Mouse (Mus musculus): ENCODE data around the gene Zfr2. TPM values are rescaled to one million over a fixed set of nuclear protein-coding genes. Genes with fewer than 3 reads are reported as not detected.
A peak's percentile ranks its signal among the peaks of the same experiment; 100 is the strongest.

The Zfr2 gene
- total RNA-seq (2022), result 10 to 100 TPM; 59.3 to 81.0 (median 65.3) TPM

DNA sequence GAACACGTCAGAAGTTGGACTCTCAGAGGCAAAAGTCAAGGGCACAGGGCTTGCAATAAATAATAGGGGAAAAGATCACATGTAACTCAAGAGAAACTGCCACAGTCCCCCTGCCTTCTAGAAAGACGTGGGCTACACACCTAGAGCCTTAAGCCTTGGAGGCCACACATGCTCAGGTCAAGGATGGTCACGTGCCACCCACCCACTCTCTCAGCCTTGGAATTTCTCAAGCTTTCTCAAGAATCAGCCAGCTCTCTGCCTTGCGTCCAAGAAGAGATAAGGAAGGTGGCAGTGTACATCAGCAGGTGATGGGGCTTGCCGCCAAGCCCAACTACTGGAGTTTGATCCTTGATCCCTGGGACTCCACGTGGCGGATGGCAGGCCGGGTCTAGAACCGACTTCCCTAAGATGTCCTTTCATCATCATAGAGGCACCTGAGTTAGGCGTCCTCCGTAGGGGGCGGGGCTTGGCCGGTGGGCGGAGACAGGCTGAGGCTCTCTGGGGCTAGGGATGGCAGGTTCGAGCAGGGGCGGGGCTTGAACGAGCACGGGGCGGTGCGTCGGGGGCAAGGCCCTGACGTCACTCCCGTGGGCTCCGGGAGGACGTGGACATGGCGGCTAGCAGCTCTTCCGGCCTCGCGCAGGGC is at the start of gene Zfr2:
Gene Zfr2 (plus strand): TSS at position 576 of the 646 bp plus-strand sequence.
- DNase-seq (ENCODE audit: low spot score in 2 of 2), result peak; percentile 89 to 92

DNA sequence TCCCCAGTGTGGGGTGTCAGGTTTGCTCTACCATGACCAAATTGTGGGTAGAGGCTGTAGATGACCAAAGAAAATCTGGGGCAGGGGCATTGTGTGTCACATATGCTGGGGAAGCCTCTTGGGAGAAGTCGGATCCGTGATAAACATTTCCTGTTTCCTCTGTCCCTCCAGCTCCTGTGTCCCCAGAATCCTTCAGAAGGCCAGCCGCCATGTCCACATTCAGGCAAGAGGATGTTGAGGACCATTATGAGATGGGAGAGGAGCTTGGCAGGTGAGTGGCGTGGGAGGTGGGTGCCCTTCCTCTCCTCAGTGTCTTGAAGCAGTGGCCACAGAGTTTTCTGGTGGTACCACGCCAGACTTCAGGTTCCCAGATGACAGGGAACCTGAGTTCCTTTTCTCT is 49.1 kb upstream of the Zfr2 start, which contains the start of gene 4930442H23Rik:
Gene 4930442H23Rik (minus strand): TSS at position 45 of the 400 bp plus-strand sequence.
- DNase-seq (ENCODE audit: low spot score in 2 of 2), result no peak

DNA sequence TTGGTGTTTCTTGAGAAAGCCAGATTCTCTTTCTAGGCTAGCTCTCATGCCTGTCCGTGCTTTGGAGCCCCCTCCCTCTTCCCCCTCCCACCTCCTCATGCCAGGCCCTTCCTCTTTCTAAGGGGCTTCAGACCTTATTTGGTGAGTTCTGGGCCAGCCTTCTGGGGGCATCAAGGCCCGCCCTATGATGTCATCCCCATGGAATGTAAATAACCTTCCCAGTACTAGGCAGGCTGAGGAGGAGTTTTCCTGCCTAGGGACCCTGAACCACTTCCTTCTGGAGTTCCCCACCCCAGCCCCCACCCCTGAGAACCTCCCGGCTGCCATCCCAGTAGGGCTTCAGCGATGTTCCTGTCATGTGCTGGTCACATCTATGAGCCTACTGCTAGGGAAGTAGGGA is 48.2 kb upstream of the Zfr2 start:
- no peak for DNase-seq (ENCODE audit: low spot score in 2 of 2)

DNA sequence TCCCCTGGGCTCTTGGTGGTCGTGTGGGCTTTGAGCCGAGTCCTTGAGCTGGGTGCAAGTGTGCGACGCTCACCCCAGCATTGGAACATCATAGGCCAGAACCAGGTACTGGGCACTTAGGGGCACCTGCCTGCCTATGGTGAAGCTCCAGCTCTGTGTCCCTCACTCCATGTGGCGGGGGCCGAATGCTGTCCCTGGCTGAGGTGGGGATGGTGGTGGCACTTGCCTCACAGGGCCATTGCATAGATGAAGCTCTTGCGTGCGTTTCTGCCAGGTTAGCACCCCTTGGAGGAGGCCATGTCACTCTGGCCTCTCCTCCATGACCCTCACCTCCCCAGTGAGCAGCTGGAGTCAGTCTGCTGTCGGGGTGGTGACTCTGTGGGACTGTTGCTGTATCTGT is 45.8 kb upstream of the Zfr2 start:
- DNase-seq (ENCODE audit: low spot score in 2 of 2), result no peak

DNA sequence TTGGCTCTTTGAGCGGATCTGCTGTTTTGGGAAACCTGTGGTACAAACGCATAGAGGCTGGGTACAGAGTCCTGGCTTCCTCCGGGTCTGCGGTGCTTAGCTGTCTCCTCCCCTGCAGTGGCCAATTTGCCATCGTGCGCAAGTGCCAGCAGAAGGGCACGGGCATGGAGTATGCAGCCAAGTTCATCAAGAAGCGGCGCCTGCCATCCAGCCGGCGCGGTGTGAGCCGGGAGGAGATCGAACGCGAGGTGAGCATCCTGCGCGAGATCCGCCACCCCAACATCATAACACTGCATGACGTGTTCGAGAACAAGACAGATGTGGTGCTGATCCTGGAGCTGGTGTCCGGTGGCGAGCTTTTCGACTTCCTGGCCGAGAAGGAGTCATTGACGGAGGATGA is 43.1 kb upstream of the Zfr2 start:
- no peak for DNase-seq (ENCODE audit: low spot score in 2 of 2)

- DNase-seq (ENCODE audit: low spot score in 2 of 2), result no peak
These were observed 42.6 kb upstream of the Zfr2 start for GRCm38 (mm10) chr10:81190236-81190911.

DNA sequence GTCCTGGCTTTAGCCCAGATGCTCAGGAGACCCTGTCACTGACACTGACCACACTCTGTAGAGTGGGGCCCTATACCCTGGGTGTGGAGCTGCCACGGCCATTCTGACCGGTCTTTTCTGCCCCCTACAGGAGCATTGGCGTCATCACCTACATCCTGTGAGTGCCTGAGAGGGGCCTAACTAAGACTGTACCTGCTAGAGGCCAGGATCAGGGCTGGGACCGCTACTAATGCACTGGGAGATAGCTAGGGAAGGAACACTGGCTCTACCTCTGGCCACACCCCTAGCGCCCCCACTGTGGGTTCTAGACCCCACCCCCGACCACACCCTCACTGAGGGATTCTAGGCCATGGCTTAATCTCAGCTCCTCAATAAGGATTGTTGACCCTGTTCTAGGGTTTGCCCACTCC is 42.0 kb upstream of the Zfr2 start:
- no peak for DNase-seq (ENCODE audit: low spot score in 2 of 2)

DNA sequence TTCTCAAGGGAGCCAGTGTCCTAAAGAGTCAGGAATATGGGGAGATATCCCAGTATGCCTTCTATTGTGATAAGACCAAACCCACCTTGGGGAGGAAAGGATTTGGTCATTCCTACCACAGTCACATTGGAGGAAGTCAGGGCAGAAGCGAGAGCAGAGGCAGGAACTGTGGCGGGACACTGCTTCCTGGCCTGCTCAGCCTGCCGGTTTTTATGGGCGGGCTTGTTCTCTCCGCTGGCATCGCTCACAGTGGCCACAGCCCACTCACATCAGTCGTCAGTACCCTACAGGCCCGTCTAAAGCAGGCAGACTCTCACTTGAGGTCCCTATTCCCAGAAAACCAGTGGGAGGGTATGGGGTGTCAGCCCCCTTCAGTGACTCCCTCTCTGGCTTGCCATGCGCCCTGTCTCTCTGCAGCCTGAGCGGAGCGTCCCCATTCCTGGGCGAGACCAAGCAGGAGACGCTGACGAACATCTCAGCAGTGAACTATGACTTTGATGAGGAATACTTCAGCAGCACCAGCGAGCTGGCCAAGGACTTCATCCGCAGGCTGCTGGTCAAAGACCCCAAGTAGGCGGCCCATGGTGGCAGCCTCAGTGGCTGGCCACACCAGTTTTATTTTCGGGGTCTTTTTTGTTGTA is 41.5 kb upstream of the Zfr2 start:
- no peak for DNase-seq (ENCODE audit: low spot score in 2 of 2)

GRCm38 (mm10) chr10:81192270-81192967 is 40.5 kb upstream of the Zfr2 start:
- DNase-seq (ENCODE audit: low spot score in 2 of 2), result peak; percentile 86 to 87

- no peak for DNase-seq (ENCODE audit: low spot score in 2 of 2)
These were observed 39.9 kb upstream of the Zfr2 start for GRCm38 (mm10) chr10:81192968-81193501.

DNA sequence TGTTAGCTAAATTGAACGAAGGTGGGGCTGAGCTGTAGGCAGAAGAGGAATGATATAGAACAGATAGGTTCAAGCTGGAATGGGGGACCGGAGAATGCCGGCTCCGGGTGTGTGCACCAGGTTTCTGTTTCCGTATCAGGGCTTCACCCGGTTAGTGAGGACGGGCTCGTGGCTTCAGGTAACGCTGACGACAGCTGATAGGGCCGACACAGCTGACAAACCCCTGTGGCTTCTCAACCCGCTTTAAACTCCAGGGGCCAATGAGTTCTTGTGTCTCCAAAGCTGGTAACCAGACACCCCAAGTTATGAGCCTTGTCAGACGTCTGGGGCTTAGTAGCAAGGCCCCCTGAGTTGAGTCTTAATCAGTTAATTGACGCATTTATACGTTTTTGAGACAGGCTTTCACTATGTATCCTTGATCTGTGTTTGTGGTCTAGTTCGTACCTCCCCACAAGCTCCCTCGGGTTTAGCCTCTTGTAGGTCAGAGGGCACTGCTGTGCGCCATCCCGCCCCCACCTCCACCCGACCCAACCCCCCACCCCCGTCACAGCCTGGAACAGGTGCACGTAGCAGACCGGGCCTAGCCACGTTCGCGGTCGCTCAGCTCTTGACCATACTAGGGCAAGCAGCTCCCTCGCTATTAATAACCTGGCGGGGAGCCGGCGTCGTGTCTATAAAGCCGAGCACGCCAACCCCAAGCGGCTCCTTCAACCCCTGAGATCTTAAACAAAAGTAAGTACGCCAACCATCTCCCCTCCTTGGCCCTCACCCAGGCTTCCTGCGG is 38.8 kb upstream of the Zfr2 start:
- DNase-seq (ENCODE audit: low spot score in 2 of 2), result no peak

DNA sequence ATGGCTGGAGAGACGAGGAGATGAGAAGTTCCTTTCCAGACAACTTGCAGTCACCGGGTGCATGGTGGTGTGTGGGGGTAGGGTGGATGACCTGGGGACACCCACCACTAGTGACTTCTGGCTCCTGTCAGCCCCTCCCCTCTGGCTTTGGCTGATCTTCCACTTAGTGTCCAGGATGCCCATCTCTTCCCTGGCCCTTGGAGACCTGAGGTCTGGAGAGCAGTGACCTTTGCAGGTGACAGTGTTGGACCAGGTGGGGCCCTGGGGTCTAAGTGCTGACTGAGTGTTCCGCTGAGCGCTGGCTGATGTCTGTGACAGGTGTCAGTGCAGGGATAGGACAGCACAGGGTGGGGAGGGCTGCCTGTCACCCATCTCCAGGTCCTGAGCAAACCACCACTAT is 37.7 kb upstream of the Zfr2 start:
- no peak for DNase-seq (ENCODE audit: low spot score in 2 of 2)

DNA sequence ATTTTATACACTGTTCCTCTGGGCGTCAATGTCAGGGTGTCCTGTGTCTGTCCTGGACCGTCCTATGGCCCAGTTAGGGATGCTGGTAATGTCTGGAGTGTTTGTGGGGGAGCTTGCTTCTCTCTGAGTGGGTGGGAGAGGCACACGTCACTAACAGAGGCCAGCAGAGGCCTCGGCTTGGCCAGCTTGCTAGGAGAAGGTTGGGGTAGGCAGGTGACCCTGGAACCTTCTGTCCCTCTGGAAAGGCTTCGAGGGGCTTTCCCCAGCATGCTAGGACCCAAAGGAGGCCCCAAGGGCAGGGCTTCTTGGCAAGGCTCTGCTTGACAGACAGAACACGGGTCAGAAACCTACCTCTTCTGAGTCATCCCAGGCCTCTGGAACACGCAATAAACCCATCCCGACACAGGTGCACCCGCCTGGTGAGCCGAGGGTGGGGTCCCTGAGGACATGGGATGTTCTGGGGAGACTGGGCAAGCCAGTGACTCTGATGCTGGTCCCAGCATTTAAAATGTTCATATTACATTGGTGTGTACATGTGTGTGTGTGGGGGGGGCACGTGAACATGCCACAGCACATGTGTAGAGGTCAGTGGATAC is 36.4 kb upstream of the Zfr2 start:
- DNase-seq (ENCODE audit: low spot score in 2 of 2), result no peak

DNA sequence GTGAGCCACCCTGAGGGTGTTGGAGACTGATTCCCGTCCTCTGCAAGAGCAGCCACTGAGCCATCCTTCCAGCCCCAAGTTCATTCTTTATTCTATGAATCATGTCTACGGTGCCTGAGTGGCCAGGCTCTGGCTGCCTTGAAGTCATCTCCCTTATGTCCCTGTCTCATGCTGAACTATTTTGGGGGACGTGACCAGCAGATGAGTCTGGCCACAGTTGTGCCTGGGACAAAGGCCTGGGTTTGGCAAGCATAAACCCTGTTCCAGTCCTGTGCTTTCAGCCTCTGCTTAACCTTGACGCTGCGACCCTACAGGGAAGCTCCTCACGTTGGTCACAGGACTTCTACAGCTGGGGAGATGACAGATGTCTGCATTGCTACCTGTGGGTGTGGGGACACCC is 35.6 kb upstream of the Zfr2 start:
- no peak for DNase-seq (ENCODE audit: low spot score in 2 of 2)

DNA sequence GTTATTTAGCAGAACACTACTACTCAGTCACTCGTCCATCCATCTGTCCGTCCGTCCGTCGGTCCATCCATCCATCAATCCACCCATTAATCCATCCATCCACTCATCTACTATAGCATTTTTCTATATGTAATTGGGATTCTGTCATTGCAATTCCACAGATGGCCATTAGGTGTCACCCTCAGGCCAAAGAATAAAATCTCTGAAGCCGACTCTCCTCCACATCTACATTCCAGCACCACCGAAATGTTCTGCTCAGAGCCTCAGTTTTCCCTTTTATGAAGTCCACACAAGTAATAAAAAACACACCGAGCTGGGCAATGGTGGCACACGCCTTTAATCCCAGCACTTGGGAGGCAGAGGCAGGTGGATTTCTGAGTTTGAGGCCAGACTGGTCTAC is 34.7 kb upstream of the Zfr2 start:
- DNase-seq (ENCODE audit: low spot score in 2 of 2), result peak in 1 of 2 experiments; percentile 69

DNA sequence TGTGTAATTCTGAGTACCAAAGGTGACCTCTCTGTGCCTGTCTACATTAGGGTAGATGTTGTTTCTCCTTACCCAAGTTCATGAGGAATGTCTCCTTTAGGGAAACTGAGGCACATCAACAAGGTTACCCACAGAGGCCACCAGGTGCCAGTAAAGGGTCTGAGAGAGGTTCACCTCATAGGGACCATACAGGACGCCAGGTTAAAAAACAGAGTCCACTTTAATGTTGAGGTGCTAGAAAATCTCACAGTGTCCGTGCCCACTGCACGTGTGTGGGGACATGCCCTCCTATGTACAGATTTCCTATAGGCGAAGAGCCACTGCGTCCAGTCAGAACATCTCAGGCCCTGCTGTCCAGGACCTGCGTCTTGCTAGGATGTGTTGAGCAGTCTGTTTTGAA is 34.0 kb upstream of the Zfr2 start:
- no peak for DNase-seq (ENCODE audit: low spot score in 2 of 2)

DNA sequence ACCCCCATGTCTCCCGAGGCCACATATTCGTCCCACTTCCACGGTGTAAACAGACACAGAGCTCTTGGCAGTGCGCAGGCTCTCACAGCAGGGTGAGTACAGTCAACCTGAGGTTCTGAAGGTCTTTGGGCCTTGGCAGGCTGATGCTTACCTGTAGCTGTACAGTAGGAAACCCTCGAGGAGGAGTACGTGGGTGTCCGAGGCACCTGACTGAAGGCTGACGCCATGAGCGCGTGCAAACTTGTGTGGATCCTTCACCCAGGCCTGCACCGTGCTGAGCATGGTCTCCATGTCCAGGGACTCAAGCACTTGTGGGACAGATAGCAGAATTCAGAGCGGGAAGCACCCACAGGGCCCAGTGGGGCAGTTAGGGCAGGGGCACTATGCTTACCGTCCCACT is 32.8 kb upstream of the Zfr2 start:
- no peak for DNase-seq (ENCODE audit: low spot score in 2 of 2)

GRCm38 (mm10) chr10:81200605-81201287 is 32.2 kb upstream of the Zfr2 start:
- DNase-seq (ENCODE audit: low spot score in 2 of 2), result no peak

- no peak for DNase-seq (ENCODE audit: low spot score in 2 of 2)
These were observed 30.9 kb upstream of the Zfr2 start, which contains the start of gene Nmrk2 for GRCm38 (mm10) chr10:81201807-81202758. Gene Nmrk2 (minus strand): TSS chr10:81202051.
